Mouse (Mus musculus) ovary, postnatal 10 days (tissue): ENCODE results near the gene Timeless.
"Not testable (repeated sequence)": the region's sequence is repeated elsewhere in the genome, so short reads cannot be mapped to it uniquely, and the experiment has no call there.

Experiments used
- DNase-seq: peaks from one replicate; pipeline ENCODE4 v3.0.0; 2022; ENCODE audit warnings: low spot score

The Timeless gene

GRCm38 (mm10) chr10:128258953-128259352 is 27.1 kb downstream of the Timeless start:
- DNase-seq, result no peak

DNA sequence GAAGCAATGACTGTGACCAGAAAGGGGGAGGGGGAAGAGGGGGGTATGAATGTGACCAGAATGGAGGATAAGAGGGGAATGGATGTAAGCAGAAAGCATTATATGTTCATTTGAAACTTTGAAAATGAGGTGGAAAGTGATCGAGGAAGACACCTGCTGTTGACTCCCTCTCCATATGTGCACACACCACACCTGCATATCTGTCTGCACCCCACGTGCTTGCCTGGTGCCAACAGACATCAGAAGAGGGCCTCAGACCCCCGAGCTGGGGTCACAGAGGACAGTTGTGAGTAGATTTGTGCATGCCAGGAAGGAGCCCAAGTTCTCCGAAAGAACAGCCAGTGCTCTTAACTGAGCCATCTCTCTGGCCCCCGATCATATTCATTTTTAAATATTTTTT is 28.1 kb downstream of the Timeless start:
- DNase-seq, result no peak

- DNase-seq, result not testable (repeated sequence)
These were observed 28.5 kb downstream of the Timeless start for GRCm38 (mm10) chr10:128260376-128260775.

DNA sequence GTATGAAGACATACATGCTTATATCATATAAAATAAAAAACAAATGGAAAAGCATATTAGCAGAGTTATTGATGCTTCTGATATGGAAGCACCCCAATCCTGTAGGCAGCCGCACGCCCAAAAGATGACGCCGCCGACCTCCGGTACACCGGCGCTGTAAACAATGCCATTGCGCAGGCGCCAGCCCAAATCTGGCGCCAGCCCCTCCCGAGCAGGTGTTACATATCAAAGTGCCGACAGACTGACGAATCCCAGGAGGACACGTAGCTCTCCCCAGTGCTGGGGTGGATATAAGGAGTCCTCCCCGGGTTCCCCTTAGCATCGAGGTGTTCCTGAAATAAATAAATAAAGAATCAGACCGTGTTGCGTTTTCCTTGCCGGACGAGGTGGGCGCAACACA is 30.4 kb downstream of the Timeless start:
- no peak for DNase-seq

GRCm38 (mm10) chr10:128263393-128264310 is 31.8 kb downstream of the Timeless start:
- no peak for DNase-seq

- no peak for DNase-seq
These were observed 36.5 kb downstream of the Timeless start, which contains the start of gene Apof for GRCm38 (mm10) chr10:128268371-128268770. Gene Apof, plus strand, starts transcription at chr10:128268671.

- no peak for DNase-seq
These were observed 37.5 kb downstream of the Timeless start for GRCm38 (mm10) chr10:128269206-128269910.

DNA sequence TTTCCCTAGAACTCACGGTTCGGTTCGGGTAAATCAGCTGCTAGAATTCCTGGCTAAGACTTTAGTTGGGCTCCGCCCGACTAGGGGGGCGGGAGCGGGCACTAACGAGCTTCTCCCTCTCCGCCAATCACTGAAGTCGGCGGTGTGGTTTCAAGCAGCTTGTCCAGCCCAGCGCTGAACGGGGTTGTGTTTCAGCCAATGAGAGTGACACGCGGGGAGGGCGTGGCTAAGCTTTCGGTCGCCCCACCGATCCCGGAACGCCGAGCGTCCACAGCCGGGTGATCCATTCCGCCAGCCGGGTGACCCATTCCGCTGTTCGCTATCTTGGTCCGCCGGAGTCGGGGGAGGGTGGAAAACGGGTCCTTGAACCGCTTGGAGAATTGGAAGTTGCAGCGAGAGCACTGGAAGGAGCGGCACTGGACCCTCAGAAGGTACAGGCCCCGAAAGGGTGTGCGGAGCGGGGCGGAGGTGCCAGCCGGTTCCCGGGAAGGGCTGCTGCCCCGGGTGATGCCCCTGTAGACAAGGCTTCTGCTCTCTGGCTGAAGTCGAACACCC is 38.5 kb downstream of the Timeless start, which contains the start of gene Stat2:
Stat2 (plus strand) TSS at position 273 of the 555 bp plus-strand sequence.
- DNase-seq, result peak; percentile 81

- DNase-seq, result no peak
These were observed 39.0 kb downstream of the Timeless start for GRCm38 (mm10) chr10:128270866-128271265.

- DNase-seq, result no peak
These were observed 40.0 kb downstream of the Timeless start for GRCm38 (mm10) chr10:128271883-128272282.

DNA sequence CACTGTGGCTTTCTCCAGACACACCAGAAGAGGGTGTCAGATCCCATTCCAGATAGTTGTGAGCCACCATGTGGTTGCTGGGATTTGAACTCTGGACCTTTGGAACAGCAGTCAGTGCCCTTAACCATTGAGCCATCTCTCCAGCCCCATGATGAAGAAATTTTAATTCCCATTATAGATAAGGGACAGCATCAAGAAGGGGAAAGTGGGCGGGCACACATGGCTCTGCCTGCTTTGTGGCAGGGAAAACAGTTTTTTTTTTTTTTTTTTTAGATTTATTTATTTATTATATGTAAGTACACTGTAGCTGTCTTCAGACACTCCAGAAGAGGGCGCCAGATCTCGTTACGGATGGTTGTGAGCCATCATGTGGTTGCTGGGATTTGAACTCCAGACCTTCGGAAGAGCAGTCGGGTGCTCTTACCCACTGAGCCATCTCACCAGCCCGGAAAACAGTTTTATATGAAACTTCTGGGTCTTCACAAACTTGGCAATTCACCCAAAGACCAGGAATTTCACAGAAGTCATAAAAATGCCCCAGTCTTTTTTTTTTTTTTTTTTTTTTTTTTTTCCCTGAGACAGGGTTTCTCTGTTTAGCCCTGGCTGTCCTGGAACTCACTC is 41.1 kb downstream of the Timeless start:
- not testable (repeated sequence) for DNase-seq

DNA sequence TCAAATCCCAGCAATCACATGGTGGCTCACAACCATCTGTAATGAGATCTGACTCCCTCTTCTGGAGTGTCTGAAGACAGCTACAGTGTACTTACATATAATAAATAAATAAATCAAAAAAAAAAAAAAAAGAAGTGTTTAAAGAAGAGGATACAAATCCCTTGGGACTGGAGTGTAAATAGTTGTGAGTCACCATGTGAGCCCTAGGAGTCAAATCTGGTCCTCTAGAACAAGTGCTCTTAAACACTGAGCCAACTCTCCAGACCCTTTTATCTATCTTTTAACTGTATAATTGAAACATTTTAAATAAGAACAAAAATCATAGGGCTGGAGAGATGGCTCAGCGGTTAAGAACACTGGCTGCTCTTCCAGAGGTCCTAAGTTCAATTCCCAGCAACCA is 43.5 kb downstream of the Timeless start:
- not testable (repeated sequence) for DNase-seq

DNA sequence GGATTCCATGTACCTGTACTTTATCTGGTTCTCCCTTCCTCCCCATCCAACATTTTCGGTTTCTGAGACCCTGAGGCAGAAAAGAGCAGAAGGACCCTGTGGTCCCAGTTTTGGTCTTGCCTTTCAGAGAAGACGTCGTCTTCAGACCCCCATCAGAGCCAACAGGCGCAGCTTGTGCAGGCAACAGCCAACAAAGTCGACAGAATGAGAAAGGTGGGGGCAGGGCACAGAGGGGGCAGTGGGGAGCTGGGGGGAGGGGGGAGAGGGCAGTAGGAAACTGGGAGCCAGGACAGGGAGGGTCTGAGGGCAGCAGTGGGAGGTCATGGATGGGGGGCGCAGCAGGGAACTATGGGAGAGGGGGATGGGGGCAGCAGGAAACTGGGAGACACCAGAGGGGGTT is 46.3 kb downstream of the Timeless start:
- DNase-seq, result no peak

DNA sequence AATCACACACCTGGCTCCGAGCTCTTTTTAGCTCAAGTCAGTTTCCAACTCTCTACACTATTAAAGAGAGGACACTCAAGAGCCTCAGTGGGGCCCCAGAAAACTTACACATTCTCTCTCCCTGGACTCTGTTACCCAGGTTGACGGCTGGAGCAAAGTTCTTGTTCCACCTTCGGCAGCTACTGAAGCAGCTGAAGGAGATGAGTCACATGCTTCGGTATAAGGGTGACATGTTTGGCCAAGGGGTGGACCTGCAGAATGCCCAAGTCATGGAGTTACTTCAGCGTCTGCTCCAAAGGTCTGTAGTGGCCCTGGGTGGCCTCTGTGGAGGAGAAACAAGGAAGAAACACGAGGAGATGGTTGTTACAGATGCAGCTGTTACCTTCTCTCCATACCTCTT is 49.1 kb downstream of the Timeless start:
- DNase-seq, result no peak

- DNase-seq, result no peak
These were observed 49.8 kb downstream of the Timeless start for GRCm38 (mm10) chr10:128281682-128282081.

GRCm38 (mm10) chr10:128282886-128283450 is 51.1 kb downstream of the Timeless start:
- no peak for DNase-seq

DNA sequence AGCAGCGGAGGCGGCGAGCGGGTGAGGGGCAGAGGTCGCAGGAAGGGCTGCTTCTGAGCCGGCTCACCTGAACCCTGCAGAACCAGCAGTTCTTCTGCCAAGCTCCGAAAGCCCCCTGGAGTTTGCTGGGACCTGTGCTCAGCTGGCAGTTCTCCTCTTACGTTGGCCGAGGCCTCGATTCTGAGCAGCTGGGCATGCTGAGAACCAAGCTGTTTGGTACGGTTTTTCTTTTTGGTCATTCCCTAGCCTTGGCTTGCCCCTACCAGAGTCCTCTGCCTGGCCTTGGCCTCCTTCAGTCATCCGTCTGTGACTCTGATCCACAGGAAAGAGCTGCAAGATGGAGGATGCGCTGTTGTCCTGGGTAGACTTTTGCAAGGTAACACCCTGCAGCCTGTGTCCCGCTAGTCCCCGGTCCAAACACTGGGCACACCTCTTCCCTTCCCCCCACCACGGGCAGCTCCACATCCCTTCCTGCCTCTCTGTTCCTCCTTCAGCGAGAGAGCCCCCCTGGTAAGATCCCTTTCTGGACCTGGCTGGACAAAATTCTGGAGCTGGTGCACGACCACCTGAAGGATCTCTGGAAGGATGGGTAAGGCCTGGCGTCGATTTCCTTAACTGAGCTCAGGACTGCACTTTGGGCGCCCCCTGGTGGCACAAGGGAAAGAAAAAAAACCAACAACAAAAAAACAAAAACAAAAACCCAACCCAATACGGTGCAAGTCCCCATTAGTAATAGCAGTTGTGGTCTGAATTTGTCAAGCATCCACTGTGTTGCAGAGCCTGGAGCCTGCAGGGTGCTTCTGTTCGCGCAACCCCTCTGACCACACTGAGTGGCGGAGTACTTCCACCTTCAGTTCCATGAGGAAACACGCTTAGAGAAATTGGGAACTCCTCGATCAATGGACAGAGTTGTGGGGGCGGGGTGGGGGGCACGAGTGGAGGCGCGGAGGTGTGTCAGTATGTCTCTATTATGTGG is 52.0 kb downstream of the Timeless start:
- peak; percentile 49 for DNase-seq

DNA sequence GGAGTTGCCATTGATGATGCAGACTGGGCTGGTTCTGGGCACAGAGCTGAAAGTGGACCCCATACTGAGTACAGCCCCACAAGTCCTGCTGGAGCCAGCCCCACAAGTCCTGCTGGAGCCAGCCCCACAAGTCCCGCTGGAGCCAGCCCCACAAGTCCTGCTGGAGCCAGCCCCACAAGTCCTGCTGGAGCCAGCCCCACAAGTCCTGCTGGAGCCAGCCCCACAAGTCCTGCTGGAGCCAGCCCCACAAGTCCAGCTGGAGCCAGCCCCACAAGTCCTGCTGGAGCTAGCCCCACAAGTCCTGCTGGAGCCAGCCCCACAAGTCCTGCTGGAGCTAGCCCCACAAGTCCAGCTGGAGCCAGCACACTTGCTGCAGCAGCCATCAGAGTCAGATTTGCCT is 58.7 kb downstream of the Timeless start:
- not testable (repeated sequence) for DNase-seq

- DNase-seq, result no peak
These were observed 64.7 kb downstream of the Timeless start for GRCm38 (mm10) chr10:128296370-128297090.

DNA sequence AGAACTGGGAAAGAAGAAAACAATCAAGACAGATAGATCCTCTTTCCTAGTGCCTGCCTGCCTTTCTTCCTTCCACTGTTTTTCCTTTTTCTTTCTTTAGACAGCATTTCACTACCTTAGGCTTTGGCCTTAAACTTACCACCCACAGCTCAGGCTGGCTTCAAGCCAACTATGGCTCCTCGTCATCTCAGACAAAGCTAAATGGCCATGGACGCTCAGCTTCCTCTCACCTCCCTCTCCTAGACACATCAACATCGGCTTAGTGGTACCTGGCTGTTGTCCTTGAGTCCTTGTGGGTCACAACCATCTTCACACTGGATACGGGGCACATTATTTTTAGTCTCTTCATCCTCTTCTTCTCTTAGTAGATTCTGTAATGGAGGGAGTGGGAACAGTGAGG is 65.4 kb downstream of the Timeless start:
- DNase-seq, result no peak
